Mouse (Mus musculus) thymus, postnatal 10 days (tissue): ENCODE data around the gene Hist1h2bh.

ENCODE experiments used
- DNase-seq, 2 experiments: peaks; one replicate each; pipeline ENCODE4 v3.0.0; 2021; ENCODE audit warnings: low spot score in 2 of 2

Gene Hist1h2bh

DNA sequence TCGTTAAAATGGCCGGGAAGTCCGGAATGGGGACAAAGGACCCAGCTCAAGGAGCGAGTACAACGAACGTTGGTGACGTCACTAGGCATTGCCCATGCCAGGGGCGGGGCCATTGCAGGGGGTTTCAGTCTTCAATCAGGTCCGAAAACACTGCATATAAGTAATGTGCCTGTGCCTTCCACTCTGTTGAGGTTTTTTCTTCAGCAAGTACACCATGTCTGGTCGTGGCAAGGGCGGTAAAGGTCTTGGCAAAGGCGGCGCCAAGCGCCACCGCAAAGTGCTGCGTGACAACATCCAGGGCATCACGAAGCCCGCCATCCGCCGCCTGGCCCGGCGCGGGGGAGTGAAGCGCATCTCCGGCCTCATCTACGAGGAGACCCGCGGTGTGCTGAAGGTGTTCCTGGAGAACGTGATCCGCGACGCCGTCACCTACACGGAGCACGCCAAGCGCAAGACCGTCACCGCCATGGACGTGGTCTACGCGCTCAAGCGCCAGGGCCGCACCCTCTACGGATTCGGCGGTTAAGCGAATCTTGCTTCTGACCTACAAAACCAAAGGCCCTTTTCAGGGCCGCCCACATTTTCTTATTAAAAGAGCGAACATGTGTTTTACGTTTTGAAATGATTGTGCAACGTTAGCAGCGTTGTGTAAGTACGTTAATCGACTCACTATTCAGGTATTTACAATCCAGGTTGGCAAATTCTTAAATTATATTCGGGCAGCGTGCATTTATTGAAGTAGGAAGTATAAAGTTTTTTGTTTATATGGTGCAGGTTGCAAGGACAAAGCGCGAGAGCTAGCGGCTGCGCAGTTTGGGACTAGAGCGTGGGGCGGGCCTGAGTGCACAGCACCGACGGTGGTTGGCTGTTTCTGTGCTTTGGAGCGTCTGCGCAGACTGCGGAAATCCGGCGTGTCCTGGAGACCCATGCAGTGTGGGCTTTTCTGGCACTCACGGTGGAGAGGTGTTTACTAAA lies 12.0 kb downstream of the Hist1h2bh start, which contains the start of gene Hist1h4h:
Gene Hist1h4h, plus strand, starts transcription at position 150 of the 975 bp plus-strand sequence.
- DNase-seq: peak; percentile 98 to 99

GRCm38 (mm10) chr13:23530181-23530900 lies 12.9 kb downstream of the Hist1h2bh start:
- DNase-seq: peak; percentile 43 to 75

DNA sequence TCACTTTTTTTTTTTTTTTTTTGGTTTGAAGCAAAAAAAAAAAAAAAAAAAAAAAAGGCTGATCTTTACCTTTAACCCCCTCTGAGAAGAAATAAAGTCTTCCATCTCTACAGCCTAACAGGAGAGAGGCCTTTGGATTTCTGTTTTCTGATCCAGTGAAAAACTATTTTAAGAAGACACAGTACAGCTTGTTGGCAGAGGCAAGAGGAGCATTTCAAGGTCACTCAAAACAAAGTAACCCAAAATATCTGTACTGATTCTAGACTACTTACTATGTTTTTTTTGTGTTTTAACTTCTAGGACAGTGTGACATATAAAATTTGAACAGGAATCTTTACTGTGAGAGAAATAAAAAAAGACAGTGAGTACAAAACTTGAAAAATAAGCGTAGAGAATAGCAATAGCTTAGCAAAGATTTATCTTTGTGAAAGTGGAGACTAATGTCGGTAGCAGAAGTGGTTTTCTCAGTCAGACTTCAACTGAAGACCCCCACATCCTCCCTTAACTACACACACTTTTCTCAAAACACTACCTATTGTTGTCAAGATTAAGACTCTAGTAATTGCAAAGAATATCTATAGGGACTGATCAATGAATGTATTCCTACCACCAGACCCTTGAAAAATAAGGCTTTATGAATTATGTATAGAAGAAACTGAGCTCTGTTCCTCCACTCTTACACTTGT lies 13.6 kb downstream of the Hist1h2bh start:
- DNase-seq: no peak

DNA sequence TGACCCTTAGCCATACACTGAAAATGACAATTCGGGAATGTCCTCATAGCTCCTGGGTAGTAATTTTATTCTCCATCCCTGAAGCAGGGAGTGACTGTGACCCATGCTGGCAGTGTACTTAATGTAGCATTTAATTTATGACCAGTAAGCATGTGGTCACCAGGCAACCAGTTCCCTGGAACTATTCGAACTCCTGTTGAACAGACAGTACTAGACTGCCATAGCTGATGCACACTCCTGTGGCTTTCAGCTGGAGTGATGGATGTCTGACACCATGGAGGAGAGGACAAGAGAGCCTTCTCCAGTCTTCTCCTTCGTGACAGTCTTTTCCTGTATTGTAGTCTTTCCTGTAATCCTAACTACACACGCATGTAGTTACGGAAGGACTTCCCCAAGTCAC lies 14.2 kb downstream of the Hist1h2bh start:
- no peak for DNase-seq

DNA sequence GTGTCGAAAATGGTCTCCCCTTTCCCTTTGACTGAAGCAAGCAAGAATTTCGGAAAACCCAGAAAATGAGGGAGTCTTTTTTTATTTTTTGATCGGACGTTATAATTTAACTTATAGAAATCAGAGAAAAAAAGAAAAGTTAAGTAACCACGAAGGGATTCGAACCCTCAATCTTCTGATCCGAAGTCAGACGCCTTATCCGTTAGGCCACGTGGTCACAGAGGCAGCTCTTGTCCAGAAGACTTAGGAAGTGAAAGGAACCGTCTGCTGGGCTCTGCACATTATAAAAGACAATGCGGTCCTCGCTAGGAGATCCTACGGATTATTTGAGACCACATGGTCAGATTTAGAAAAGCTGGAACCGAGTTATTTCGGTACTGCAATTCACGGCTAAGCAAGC lies 16.9 kb downstream of the Hist1h2bh start:
- peak; percentile 80 to 95 for DNase-seq

- DNase-seq: no peak
Measured at GRCm38 (mm10) chr13:23525901-23526300, 17.3 kb downstream of the Hist1h2bh start.

DNA sequence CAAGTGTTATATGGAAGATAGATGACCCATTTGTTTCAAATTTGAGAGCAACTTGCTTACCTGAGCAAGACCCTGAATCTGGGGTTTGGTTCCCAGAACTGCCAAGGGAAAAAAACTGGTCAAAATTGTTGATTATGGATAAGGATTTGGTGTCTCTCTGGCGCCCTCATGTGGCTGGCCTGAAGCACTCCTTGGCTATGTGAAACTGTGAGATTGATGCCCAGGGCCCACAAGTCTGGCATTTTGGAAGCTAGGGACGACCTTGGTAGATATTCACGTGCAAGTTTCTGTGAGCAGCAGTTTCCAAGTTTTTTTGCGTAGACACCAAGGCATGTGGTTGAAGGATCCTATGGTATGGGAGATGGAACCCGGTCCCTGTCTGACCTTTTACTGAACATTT lies 18.5 kb downstream of the Hist1h2bh start:
- peak; percentile 41 to 79 for DNase-seq

DNA sequence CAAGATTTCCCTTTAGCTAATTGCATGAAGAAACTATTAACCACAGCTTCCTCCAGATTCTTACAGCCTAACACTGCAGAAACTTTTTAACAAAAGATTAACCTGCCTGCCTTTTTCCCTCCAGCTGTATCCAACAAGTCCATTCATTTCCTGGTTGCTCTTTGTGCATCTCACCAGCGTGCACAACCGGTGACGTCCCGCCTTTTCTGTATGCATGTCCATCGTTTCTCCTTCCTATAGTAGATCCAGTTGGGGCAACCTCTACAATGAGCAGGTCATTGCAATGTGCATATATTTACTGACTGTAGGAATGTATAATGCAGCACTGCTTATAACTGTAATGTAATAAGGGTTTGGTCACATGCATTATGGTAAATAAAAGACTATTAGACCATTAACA lies 19.2 kb downstream of the Hist1h2bh start:
- DNase-seq: no peak

DNA sequence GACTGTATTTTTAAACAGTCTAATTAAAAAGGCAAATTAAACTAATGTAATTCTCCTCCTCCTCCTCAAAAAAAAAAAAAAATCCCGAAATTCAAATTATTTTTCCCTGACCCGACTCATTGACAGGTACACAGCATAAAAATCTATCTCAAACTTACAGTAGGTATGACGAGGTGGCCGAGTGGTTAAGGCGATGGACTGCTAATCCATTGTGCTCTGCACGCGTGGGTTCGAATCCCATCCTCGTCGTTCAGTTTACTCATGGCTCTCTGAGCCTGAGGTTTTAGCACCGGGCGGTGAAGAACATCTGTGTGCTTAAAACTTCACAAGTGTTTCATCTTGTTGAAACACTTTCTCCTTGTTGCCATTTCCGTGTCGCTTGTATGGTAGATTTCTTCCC lies 21.5 kb downstream of the Hist1h2bh start:
- peak; percentile 88 to 92 for DNase-seq

DNA sequence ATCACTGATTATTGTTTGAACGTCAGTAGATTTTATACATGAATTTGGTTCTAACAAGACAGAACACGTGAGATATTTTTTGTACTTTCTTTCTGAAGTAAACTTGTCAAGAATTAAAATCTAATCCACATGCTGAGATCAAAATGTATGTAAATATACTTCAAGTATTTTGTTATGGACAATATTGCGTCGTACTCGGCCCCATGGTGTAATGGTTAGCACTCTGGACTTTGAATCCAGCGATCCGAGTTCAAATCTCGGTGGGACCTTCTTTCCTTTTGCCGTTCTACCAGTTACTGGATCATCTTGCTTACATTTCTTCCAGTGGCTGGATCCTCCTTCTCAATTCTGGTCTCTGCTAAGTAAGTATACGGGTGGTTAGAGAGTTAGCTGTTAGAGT lies 23.8 kb downstream of the Hist1h2bh start:
- peak; percentile 60 to 72 for DNase-seq

- peak; percentile 69 to 83 for DNase-seq
Measured at GRCm38 (mm10) chr13:23518885-23519284, 24.3 kb downstream of the Hist1h2bh start.

GRCm38 (mm10) chr13:23518295-23518603 lies 24.9 kb downstream of the Hist1h2bh start:
- no peak for DNase-seq

DNA sequence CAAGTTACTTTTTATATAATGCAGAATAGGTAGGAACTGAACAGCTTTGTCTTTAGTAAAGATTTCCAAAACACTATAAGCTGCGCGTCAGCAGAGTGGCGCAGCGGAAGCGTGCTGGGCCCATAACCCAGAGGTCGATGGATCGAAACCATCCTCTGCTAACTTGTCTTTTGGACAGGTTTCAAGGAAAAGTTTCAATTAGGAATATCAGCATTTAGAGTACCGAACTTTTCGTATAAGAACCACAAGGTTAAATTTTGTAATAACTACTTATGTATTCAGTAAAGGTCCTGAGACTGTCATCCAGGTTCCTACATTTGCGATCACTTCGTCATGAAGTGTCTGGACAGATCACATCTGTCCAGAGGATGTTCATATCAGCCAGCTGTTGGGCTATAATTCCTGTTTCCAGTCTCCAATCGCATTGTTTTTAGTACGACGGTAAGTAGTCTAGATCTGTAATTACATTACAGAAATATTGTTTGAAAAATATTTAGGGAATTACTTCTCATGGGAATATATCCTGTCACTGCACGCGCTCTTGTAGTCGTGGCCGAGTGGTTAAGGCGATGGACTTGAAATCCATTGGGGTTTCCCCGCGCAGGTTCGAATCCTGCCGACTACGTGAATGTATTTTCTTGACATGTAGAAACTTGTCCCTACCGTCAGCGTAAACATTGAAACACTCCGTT lies 25.4 kb downstream of the Hist1h2bh start:
- DNase-seq: peak; percentile 88 to 90

GRCm38 (mm10) chr13:23516822-23517602 lies 26.2 kb downstream of the Hist1h2bh start:
- peak; percentile 55 to 80 for DNase-seq

DNA sequence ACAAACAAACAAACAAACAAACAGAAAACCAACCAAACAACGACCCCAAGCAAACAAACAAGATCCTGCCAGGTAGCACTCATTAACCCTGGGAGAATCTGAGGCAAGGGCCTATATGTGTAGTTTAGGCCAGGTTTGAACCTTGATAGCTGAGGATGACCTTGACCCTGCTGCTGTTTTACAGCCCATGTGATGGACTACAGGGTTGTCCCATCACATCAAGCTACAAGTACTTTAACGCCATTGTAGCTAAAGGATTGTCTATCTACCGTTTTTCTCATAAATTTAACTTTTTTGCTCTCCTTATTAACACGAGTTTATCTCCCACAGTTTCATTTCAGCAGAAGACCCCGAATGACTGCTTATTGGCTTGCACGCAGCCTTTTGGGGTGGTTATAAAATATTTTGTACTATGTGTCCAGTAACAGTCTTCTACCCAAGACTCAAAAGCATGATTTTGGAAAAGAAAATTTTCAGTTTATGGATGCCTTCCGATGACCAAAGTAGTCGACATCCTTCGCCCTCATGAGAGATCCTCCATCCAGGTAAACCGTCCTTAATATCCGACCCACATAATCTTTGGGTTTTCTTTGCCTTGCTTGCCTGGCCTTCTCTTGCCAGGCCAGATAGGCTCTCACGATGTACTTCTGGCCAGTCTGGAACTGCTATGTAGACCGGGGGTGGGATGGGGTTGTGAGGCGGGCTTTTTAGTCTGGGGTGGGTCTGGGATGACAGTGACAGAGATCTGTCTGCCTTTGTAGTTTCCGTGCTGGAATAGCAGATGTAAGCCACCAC lies 27.2 kb downstream of the Hist1h2bh start:
- no peak for DNase-seq

DNA sequence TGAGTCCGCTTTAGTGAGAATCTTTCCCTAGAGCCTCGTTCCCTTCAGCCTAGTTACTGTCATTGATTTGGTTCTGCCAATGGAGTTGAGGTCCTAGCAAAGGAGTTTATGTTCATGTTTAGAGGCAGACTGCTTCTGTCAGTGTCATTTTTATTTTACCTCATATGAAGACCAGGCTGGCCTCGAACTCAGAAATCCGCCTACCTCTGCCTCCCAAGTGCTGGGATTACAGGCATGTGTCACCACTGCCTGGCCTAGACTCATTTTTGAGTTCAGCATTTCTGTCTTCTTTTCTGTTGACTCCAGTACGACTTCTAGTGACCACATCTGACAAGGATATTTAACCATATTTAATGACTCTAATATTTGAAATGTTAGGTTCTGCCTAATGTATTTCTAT lies 27.9 kb downstream of the Hist1h2bh start:
- DNase-seq: no peak

- no peak for DNase-seq
Measured at GRCm38 (mm10) chr13:23513517-23513916, 29.7 kb downstream of the Hist1h2bh start.

- DNase-seq: no peak
Measured at GRCm38 (mm10) chr13:23510127-23510526, 33.1 kb downstream of the Hist1h2bh start.

GRCm38 (mm10) chr13:23506819-23507515 lies 36.2 kb downstream of the Hist1h2bh start:
- no peak for DNase-seq
